Mouse (Mus musculus) intestine, postnatal 0 days (tissue): ENCODE results near the gene Ube2d1. TPM values are rescaled to one million over a fixed set of nuclear protein-coding genes. Genes with fewer than 3 reads are reported as not detected.
A peak's percentile ranks its signal among the peaks of the same experiment; 100 is the strongest.

Experiments used
- ATAC-seq: fragments of 200-750 bp; cut with Nextera tagmentation; 2 replicates; pipeline ENCODE4 v1.8.0; 2017; ENCODE audit warnings: mild to moderate bottlenecking, moderate TSS enrichment, moderate library complexity
- H3K27ac ChIP-seq: fragments of 300-500 bp; sonication (generic); 2 replicates; pipeline ENCODE4 v1.5.1; 2014; ENCODE audit warnings: mild to moderate bottlenecking, low read depth, low read length, moderate library complexity
- H3K27me3 ChIP-seq: fragments of 300-500 bp; sonication (generic); replicated peaks from 2 replicates; pipeline ENCODE4 v1.6.1; 2014; ENCODE audit warnings: low read length, mixed read lengths; ENCODE audit not compliant: control insufficient read depth, insufficient read depth
- H3K36me3 ChIP-seq: fragments of 300-500 bp; sonication (generic); 2 replicates; pipeline ENCODE4 v1.6.1; 2014; ENCODE audit warnings: mild to moderate bottlenecking, moderate library complexity; ENCODE audit not compliant: control insufficient read depth, insufficient read depth
- H3K4me1 ChIP-seq: fragments of 300-500 bp; sonication (generic); replicated peaks from 2 replicates; pipeline ENCODE4 v1.6.1; 2014; ENCODE audit warnings: antibody characterized with exemption, low read length, mixed read lengths; ENCODE audit not compliant: control insufficient read depth, insufficient read depth
- H3K4me2 ChIP-seq: fragments of 300-500 bp; sonication (generic); replicated peaks from 2 replicates; pipeline ENCODE4 v1.6.1; 2014; ENCODE audit warnings: low read depth, mild to moderate bottlenecking, moderate library complexity
- H3K4me3 ChIP-seq: fragments of 300-500 bp; sonication (generic); 2 replicates; pipeline ENCODE4 v1.5.1; 2014; ENCODE audit warnings: low read depth, low read length
- H3K9ac ChIP-seq: fragments of 300-500 bp; sonication (generic); 2 replicates; pipeline ENCODE4 v1.6.1; 2014; ENCODE audit warnings: mild to moderate bottlenecking, low read depth, low read length
- H3K9me3 ChIP-seq: fragments of 300-500 bp; sonication (generic); 2 replicates; pipeline ENCODE4 v1.6.1; 2016; ENCODE audit warnings: mixed run types; ENCODE audit not compliant: control insufficient read depth
- CTCF ChIP-seq: sonication (generic); IDR thresholded peaks from 2 replicates; pipeline ENCODE4 v1.5.1; 2016; ENCODE audit warnings: low read depth, mild to moderate bottlenecking, control low read depth, antibody characterized with exemption, moderate library complexity
- WGBS: fragments of 180-500 bp; shearing (Covaris S2); extraction: QIAGEN DNeasy Blood & Tissue Kit; methylation state at CpG from one replicate; pipeline ENCODE4 v1.1.7; 2014; 5-methylcytosine and 5-hydroxymethylcytosine counted together
- polyA plus RNA-seq: library from polyadenylated mRNA; unstranded; fragments of >200 nt; fragmentation: Nextera tagmentation; extraction: Ambion mirVana; gene quantifications from 2 replicates; pipeline ENCODE4 v1.2.1, GENCODE M21; 2015

The Ube2d1 gene
- polyA plus RNA-seq, 1 experiment from 2014 or later = 33.6 TPM

DNA sequence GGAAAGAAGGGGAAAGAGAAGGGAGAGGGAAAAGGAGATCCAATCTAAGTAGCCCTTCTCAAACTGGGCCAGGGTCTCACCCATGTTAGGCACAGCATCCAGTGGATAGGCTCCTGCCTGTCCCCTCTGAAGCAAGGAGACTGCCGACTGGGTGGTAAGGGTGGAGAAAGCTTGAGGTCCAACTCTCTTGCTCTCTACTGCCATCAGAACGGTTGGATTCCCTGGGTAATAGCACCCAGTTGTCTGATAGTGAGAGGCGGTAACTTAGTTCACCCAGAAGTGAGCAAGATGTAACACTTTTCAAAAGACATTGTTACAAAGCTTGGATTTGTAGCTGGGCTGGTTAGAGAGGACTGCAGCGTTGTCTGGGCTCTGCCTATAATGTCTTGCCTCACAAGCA, 8.2 kb upstream of the Ube2d1 start:
- Histone ChIP-seq H3K27me3 (no peaks in the 10 kb centered on the region), H3K4me2 (no peak overlapping the region), H3K4me1 (no peaks in the 10 kb centered on the region), H3K36me3 (no peaks in the 10 kb centered on the region), H3K9ac (no peak overlapping the region), H3K27ac (no peak overlapping the region), H3K4me3 (no peak overlapping the region), H3K9me3 (no peaks in the 10 kb centered on the region)
- 52% methylated on average over 4 of the region's 4 CpGs for WGBS
- no peak for ATAC-seq
- peak; percentile 58 for TF ChIP-seq CTCF

- no peak for TF ChIP-seq CTCF
- Histone ChIP-seq H3K27me3 (no peaks in the 10 kb centered on the region), H3K4me2 (peak overlapping the region; percentile 45), H3K36me3 (no peaks in the 10 kb centered on the region), H3K9ac (no peak overlapping the region), H3K4me1 (no peaks in the 10 kb centered on the region), H3K27ac (peak overlapping the region; percentile 46; the same call in 1 of the 2 replicates), H3K9me3 (no peaks in the 10 kb centered on the region), H3K4me3 (no peak overlapping the region; the same call in 1 of the 2 replicates)
- peak; percentile 56 for ATAC-seq
- WGBS = 19% methylated on average over 4 of the region's 11 CpGs
Observed at GRCm38 (mm10) chr10:71292254-71292653, 7.2 kb upstream of the Ube2d1 start.

GRCm38 (mm10) chr10:71291801-71292200, 6.7 kb upstream of the Ube2d1 start:
- ATAC-seq = peak; percentile 34; the same call in 1 of the 2 replicates
- Histone ChIP-seq H3K27ac (peak overlapping the region; percentile 46), H3K36me3 (no peaks in the 10 kb centered on the region), H3K9me3 (no peaks in the 10 kb centered on the region), H3K4me1 (no peaks in the 10 kb centered on the region), H3K4me2 (peak overlapping the region; percentile 45), H3K9ac (no peak overlapping the region), H3K27me3 (no peaks in the 10 kb centered on the region), H3K4me3 (no peak overlapping the region)
- peak; percentile 26; the same call in 1 of the 2 replicates for TF ChIP-seq CTCF
- WGBS = 22% methylated on average over 4 of the region's 4 CpGs

DNA sequence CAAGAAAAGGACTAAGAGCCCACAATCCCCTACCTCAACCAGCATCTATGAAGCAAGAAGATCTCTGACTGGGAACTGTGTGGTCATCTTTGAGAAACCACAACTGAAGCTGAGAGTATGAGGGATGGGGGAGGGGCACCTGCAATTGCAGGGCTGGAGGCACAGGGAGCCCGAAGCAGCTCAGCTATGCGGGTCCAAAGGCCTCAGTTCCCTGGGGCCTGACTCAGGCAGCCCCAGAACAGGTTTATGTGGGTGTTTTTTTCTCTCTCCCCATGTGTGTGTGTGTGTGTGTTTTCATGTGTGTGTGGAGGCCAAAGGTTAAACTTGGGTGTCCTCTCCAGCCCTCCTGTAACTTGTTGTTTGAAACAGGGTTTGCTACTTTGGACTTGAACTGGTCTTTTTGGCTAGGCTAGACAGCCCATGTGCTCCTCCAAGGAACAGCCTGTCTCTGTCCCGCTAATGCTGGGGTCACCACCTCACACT, 6.2 kb upstream of the Ube2d1 start:
- H3K4me3 ChIP-seq = no peak overlapping the region
- WGBS = 19% methylated on average over 3 of the region's 3 CpGs
- H3K4me1 ChIP-seq = no peaks in the 10 kb centered on the region
- no peaks in the 10 kb centered on the region for H3K36me3 ChIP-seq
- H3K9ac ChIP-seq = no peak overlapping the region
- H3K27me3 ChIP-seq = no peaks in the 10 kb centered on the region
- no peaks in the 10 kb centered on the region for H3K9me3 ChIP-seq
- ATAC-seq = peak; percentile 94
- peak overlapping the region; percentile 45; the same call in 1 of the 2 replicates for H3K4me2 ChIP-seq
- no peak for TF ChIP-seq CTCF
- H3K27ac ChIP-seq = peak overlapping the region; percentile 46

DNA sequence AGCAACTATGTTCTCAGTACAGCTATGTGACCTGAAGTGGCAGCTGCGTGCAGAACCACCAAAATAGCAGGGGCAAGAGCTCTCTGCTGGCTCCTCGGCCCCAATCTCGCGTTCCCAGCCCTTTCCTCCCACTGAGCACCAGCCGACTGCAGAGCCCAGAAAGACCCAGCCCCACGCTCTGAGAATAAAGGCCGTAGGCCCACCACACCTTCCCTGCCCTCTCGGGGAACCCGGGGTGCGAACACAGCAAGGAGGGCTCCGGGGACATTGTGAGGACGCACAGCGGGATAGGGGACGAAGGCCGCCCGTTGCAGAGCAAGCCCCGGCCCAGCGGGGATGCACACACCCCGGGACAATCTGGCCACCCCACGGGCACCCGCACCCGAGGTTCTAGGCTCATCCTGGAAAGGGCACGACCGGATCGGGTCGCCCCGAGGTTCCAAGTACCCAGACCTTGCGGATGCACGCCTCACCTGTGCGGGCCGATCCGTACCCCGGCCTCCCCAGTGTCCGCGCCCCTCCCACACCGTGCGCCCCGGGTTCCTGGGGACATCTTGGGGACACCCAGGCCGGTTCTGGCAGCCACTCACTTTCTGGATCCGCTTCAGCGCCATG, 444 bp downstream of the Ube2d1 start:
- Histone ChIP-seq H3K4me1 (0 out of 2 replicates have a peak, but pooled peaks cover 3% of the 10 kb centered on the region), H3K4me3 (peak overlapping the region; percentile 96), H3K4me2 (peak overlapping the region; percentile 83), H3K27ac (peak overlapping the region; percentile 64), H3K36me3 (no peaks in the 10 kb centered on the region), H3K9ac (peak overlapping the region; percentile 89), H3K9me3 (no peaks in the 10 kb centered on the region), H3K27me3 (no peaks in the 10 kb centered on the region)
- under 1% methylated on average over 34 of the region's 41 CpGs for WGBS
- TF ChIP-seq CTCF = no peak
- ATAC-seq = peak; percentile 69

- Histone ChIP-seq H3K4me1 (0 out of 2 replicates have a peak, but pooled peaks cover 3% of the 10 kb centered on the region), H3K27me3 (no peaks in the 10 kb centered on the region), H3K4me2 (peak overlapping the region; percentile 83), H3K27ac (no peak overlapping the region), H3K4me3 (peak overlapping the region; percentile 96), H3K9me3 (no peaks in the 10 kb centered on the region), H3K9ac (peak overlapping the region; percentile 89), H3K36me3 (no peaks in the 10 kb centered on the region)
- 9% methylated on average over 8 of the region's 8 CpGs for WGBS
- no peak for TF ChIP-seq CTCF
- ATAC-seq = no peak
Observed at GRCm38 (mm10) chr10:71284131-71284510, 941 bp downstream of the Ube2d1 start.
